Mouse (Mus musculus) heart, embryonic 14.5 days (tissue): ENCODE results near the gene Brwd3. TPM values are rescaled to one million over a fixed set of nuclear protein-coding genes. Genes with fewer than 3 reads are reported as not detected.

ENCODE experiments used
- ATAC-seq: fragments of 200-750 bp; cut with Nextera tagmentation; 2 replicates; pipeline ENCODE4 v1.8.0; 2017; ENCODE audit warnings: low read depth, moderate TSS enrichment; ENCODE audit not compliant: insufficient number of reproducible peaks, insufficient read depth, low FRiP score
- H3K27ac ChIP-seq, 2 experiments: fragments of 200-500 bp in 1 of 2; fragments of 300-500 bp in 1 of 2; sonication (generic) in 1 of 2; replicated peaks in 1 of 2; 2 replicates each; pipeline ENCODE4 v1.5.1; 2012 to 2014; ENCODE audit warnings: low read depth in 2 of 2, low read length in 2 of 2, control low read depth in 1 of 2, mild to moderate bottlenecking in 1 of 2, mixed read lengths in 1 of 2; ENCODE audit not compliant: control insufficient read depth in 1 of 2, insufficient read depth in 1 of 2
- H3K27me3 ChIP-seq: fragments of 300-500 bp; sonication (generic); 2 replicates; pipeline ENCODE4 v1.6.1; 2014; ENCODE audit warnings: mild to moderate bottlenecking, low read length, control low read depth; ENCODE audit not compliant: control insufficient read depth, insufficient read depth
- H3K36me3 ChIP-seq: fragments of 300-500 bp; sonication (generic); 2 replicates; pipeline ENCODE4 v1.6.1; 2014; ENCODE audit warnings: mild to moderate bottlenecking, control low read depth, low read length, mixed read lengths; ENCODE audit not compliant: control insufficient read depth, insufficient read depth
- H3K4me1 ChIP-seq, 2 experiments: fragments of 200-500 bp in 1 of 2; fragments of 300-500 bp in 1 of 2; sonication (generic) in 1 of 2; 2 replicates each; pipeline ENCODE4 v1.6.1; 2012 to 2014; ENCODE audit warnings: low read length in 2 of 2, control low read depth in 1 of 2, mixed read lengths in 1 of 2; ENCODE audit not compliant: control insufficient read depth in 2 of 2, insufficient read depth in 2 of 2
- H3K4me2 ChIP-seq: fragments of 300-500 bp; sonication (generic); 2 replicates; pipeline ENCODE4 v1.6.1; 2014; ENCODE audit warnings: mild to moderate bottlenecking, low read length
- H3K4me3 ChIP-seq, 2 experiments: fragments of 200-500 bp in 1 of 2; fragments of 300-500 bp in 1 of 2; sonication (generic) in 1 of 2; 2 replicates each; pipeline ENCODE4 v1.5.1; 2012 to 2014; ENCODE audit warnings: low read length in 2 of 2, mild to moderate bottlenecking in 2 of 2, control low read depth in 1 of 2, low read depth in 1 of 2, moderate library complexity in 1 of 2; ENCODE audit not compliant: control insufficient read depth in 1 of 2, insufficient read depth in 1 of 2
- H3K9ac ChIP-seq: fragments of 300-500 bp; sonication (generic); 2 replicates; pipeline ENCODE4 v1.6.1; 2014; ENCODE audit warnings: mild to moderate bottlenecking, low read length
- H3K9me3 ChIP-seq: fragments of 300-500 bp; sonication (generic); 2 replicates; pipeline ENCODE4 v1.6.1; 2016; ENCODE audit warnings: low read length, control low read depth; ENCODE audit not compliant: control insufficient read depth
- WGBS: fragments of 180-500 bp; shearing (Covaris S2); extraction: QIAGEN DNeasy Blood & Tissue Kit; methylation state at CpG from one replicate; pipeline ENCODE4 v1.1.7; 2014; 5-methylcytosine and 5-hydroxymethylcytosine counted together
- polyA plus RNA-seq: library from polyadenylated mRNA; unstranded; fragments of >200 nt; fragmentation: Nextera tagmentation; extraction: Ambion mirVana; gene quantifications from 2 replicates; pipeline ENCODE4 v1.2.1, GENCODE M21; 2014

The Brwd3 gene
- 2.7 and 2.9 TPM in 2 replicates for polyA plus RNA-seq

DNA sequence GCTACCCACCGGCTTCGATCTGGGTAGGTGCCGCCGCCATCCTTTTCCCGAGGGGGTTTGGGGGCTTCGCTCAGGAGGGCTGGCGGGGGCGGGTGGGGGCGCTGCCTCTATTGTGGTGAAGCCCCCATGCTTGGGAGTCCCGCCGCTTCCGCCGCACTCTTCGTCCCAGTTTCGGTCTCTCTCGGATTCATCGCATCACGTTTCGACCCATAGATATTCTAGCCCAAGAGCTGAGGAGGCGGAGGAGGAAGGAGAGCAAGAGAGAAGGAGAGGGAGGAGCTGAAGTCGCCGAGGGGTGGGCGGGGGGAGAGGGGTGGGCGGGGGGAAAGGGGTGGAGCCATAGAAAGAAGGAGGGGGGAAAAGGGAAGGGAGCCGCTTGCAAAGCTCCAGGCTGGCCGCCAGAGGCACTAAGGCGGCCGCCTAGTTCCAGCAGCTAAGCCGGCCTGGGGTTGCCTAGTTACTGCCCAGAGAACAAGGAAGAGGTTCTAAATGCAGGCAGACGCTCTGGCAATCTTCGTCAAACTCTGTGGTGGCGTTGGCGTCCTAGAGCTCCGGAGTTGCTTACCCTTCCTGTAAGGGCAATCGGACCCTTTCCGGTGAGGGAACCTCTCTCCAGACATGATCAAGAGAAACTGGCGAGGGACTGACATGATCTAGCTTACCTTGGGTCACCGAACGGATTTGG is at the start of gene Brwd3:
Gene Brwd3, minus strand, starts transcription at position 283 of the 685 bp plus-strand sequence.
- WGBS: 21% methylated on average over 34 of the region's 39 CpGs
- H3K4me1 ChIP-seq: no peaks in the 10 kb centered on the region
- peak within 1 kb of the TSS; percentile 62 to 68 for H3K4me3 ChIP-seq
- H3K4me2 ChIP-seq: peak within 1 kb of the TSS; percentile 63
- no peaks in the 10 kb centered on the region for H3K27me3 ChIP-seq
- H3K9me3 ChIP-seq: no peaks in the 10 kb centered on the region
- H3K9ac ChIP-seq: peak within 1 kb of the TSS; percentile 75
- peak within 1 kb of the TSS; percentile 88 to 96 for H3K27ac ChIP-seq
- H3K36me3 ChIP-seq: no peaks in the 10 kb centered on the region
- ATAC-seq: peak; percentile 95

DNA sequence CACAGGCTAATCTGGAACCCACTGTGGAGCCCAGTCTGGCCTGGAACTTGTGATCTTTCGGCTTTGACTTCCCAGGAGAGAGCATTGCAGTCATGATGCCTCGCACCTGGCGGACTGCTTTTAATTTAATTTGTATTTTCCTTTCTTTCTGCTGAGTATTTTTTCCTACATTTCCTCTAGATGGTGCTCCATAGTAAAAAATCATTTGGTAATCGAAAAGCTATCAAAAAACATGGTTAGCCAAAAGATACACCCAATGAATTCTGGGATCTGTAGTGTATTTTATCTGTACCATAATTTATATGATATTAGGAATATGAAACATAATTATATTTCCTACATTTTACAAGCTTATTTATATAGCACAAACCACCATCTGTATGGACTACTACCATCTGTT is 28.5 kb upstream of the Brwd3 start:
- 81% methylated on average over 4 of the region's 4 CpGs for WGBS
- Histone ChIP-seq H3K9me3 (no peaks in the 10 kb centered on the region), H3K36me3 (no peaks in the 10 kb centered on the region), H3K4me1 (no peaks in the 10 kb centered on the region), H3K4me2 (no peak overlapping the region), H3K27ac (no peak overlapping the region), H3K9ac (no peak overlapping the region), H3K4me3 (no peak overlapping the region), H3K27me3 (no peaks in the 10 kb centered on the region)
- ATAC-seq: no peak

DNA sequence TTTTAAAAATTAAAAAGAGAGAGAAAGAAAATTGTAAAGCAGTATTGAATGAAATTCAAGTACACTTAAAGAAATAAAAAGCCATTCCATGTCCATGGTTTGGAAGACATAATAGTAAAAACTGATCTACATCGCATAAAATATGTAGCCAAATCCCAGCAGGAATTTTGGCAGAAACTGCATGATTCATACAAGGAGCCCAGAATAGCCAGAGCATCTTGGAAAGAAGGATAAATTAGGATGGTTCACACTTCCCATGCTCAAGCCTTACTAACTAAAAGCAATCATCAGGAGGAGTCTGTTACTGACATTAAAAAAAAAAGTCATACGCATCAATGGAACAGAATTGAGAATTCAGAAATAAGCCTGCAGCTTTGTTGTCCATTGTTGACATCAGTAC is 8.5 kb upstream of the Brwd3 start:
- H3K9ac ChIP-seq: no peak overlapping the region
- H3K9me3 ChIP-seq: no peaks in the 10 kb centered on the region
- no peak overlapping the region for H3K4me2 ChIP-seq
- no peak for ATAC-seq
- 79% methylated on average over 2 of the region's 2 CpGs for WGBS
- H3K27ac ChIP-seq: no peak overlapping the region
- H3K36me3 ChIP-seq: no peaks in the 10 kb centered on the region
- no peaks in the 10 kb centered on the region for H3K27me3 ChIP-seq
- H3K4me1 ChIP-seq: no peaks in the 10 kb centered on the region
- no peak overlapping the region for H3K4me3 ChIP-seq

DNA sequence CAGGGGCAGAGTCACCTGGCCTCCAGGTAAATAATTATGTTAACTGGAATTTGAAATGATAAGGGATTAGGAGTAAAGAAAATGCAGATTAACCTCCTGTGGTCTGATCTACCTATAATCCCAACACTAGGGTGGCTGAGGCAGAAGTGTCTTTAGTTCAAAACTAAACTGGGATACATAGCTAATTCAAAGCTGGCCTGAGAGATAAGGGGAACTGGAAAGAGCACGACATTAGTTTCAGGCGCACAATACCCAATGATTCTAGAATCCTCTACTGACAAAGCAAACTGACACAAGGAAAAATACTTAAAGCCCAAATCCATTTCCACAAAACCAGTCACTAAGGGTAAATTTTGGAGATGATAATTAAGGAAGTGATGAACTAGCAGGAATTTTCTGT is 2.2 kb upstream of the Brwd3 start:
- H3K27me3 ChIP-seq: no peaks in the 10 kb centered on the region
- WGBS: 67% methylated on average over 2 of the region's 2 CpGs
- ATAC-seq: no peak
- no peaks in the 10 kb centered on the region for H3K36me3 ChIP-seq
- H3K9me3 ChIP-seq: no peaks in the 10 kb centered on the region
- no peak overlapping the region for H3K9ac ChIP-seq
- H3K27ac ChIP-seq: no peak overlapping the region
- H3K4me3 ChIP-seq: no peak overlapping the region
- H3K4me2 ChIP-seq: no peak overlapping the region
- no peaks in the 10 kb centered on the region for H3K4me1 ChIP-seq

DNA sequence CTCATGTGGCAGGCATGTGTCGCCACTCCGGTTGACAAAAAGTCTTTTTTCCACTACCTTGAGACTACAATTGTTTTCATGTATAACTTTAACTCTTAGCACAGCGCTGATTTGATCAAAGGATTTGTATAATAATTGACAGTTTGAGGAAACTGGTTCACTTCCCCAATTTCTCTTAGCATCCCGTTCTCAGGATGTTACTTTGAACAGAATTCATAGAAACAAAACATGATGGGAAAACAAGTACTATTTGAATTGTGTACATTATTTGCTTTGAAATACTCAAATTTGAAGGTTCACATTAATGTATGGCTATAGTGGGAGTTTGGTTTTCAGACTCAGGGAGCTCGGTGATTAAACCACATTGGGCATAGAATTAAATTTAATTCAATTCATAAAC is 1.1 kb upstream of the Brwd3 start:
- Histone ChIP-seq H3K4me2 (peak overlapping the region; percentile 63), H3K9me3 (no peaks in the 10 kb centered on the region), H3K36me3 (no peaks in the 10 kb centered on the region), H3K27ac (no peak overlapping the region), H3K4me1 (no peaks in the 10 kb centered on the region), H3K27me3 (no peaks in the 10 kb centered on the region), H3K4me3 (peak overlapping the region; percentile 62 to 63; a peak in 3 of 4 replicates), H3K9ac (no peak overlapping the region)
- ATAC-seq: no peak
- WGBS: 62% methylated on average over 5 of the region's 5 CpGs

DNA sequence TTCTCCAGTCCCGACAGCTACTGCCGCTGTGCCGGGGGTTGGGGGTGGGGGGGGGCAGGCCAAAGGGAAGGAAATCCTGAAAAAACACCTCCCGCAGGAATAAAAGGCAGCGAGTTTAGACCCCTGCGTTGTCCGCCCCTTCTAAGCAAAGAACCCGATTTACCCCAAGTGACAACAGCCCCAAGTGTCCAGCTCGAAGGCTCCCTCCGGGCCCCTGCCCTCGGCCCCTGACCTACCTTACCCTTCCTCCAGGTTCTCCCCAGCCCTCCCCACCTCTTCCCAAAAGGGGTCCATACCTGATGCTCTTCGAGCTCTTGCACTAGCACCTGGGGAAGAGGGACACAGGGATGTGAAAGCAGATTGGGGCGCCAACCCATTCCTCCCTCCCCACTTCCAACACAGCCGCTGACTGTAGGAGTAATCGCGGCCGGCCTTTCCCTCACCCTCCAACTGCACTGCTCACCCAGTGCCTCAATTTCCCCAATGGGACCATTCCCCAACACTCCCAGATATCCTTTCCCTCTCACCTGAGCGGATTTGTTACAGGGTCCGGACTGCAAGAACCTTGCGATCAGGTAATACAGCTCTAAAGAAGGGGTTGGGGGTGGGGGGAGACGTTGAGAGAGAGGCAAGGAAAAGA is 671 bp downstream of the Brwd3 start:
- Histone ChIP-seq H3K4me1 (no peaks in the 10 kb centered on the region), H3K27me3 (no peaks in the 10 kb centered on the region), H3K4me2 (peak overlapping the region; percentile 61), H3K9ac (peak overlapping the region; percentile 75), H3K4me3 (peak overlapping the region; percentile 62 to 68), H3K36me3 (no peaks in the 10 kb centered on the region), H3K27ac (peak overlapping the region; percentile 88 to 96), H3K9me3 (no peaks in the 10 kb centered on the region)
- WGBS: 17% methylated on average over 21 of the region's 21 CpGs
- peak; percentile 43 for ATAC-seq

DNA sequence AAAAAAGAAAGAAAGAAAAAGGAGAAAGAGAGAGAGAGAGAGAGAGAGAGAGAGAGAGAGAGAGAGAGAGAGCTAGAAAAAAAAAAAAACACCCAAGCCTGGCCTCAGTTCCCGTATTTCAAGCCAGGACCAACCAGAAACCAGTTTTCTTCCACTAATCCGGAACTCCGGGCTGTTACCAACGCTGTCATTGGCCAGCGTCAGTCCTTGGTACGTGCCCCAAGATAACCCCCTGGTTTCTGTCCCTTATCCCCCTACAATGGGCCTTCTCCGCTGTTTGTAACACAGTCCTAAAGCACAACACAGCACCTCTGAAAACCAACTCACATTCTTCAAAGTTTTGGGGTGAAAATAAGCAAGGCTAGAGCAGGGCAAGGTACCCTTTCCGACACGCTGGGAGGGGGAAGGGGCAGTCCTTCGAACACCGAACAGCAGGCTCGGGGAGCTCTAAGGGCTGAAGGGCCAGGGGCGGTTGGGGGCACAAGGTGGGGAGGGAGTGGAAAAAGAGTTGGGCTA is 1.4 kb downstream of the Brwd3 start:
- H3K4me2 ChIP-seq: peak overlapping the region; percentile 61
- H3K4me3 ChIP-seq: peak overlapping the region; percentile 62 to 68
- H3K27ac ChIP-seq: peak overlapping the region; percentile 88 to 96
- no peaks in the 10 kb centered on the region for H3K4me1 ChIP-seq
- 13% methylated on average over 13 of the region's 13 CpGs for WGBS
- ATAC-seq: peak; percentile 77
- H3K27me3 ChIP-seq: no peaks in the 10 kb centered on the region
- no peaks in the 10 kb centered on the region for H3K9me3 ChIP-seq
- H3K36me3 ChIP-seq: no peaks in the 10 kb centered on the region
- H3K9ac ChIP-seq: peak overlapping the region; percentile 75
